Mouse (Mus musculus): ENCODE data around the gene Bub3. TPM values are rescaled to one million over a fixed set of nuclear protein-coding genes. Genes with fewer than 3 reads are reported as not detected.

The Bub3 gene
- polyA plus RNA-seq, 1 experiment, result 88.3 TPM

DNA sequence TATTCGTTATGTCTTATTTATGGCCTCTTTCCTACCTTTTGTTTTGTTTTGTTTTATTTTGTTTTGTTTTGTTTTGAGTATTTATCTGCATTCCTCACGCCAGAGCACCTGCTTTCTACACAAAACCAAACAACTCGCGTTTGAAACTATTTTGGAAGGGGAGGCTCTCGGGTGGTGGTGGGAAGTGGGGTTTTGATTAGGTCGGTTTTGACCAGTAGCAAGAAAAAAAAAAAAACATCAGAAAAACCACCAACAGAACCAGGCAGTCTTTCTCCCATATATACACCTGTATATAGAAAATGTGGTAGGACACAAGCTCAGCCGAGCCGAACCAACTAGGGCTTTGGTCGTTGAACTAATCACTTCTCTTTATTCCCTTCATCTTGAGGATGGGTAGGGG, 3.9 kb upstream of the Bub3 start:
- H3K4me1 ChIP-seq (ENCODE audit: control insufficient read depth, insufficient read depth, low read length), result peaks cover under 1% of the 10 kb centered on the region; the same call in 1 of the 2 replicates
- H3K27ac ChIP-seq (ENCODE audit: insufficient read depth, low read depth, low read length), result no peak overlapping the region
- H3K4me3 ChIP-seq (ENCODE audit: insufficient read depth, low read length), result peak overlapping the region; percentile 47
- TF ChIP-seq POLR2A (IDR thresholded peaks at IDR 0.05; ENCODE audit: borderline replicate concordance, low read depth, low read length) (no peak), CTCF (IDR thresholded peaks at IDR 0.05; ENCODE audit: low read depth, low read length) (no peak)

DNA sequence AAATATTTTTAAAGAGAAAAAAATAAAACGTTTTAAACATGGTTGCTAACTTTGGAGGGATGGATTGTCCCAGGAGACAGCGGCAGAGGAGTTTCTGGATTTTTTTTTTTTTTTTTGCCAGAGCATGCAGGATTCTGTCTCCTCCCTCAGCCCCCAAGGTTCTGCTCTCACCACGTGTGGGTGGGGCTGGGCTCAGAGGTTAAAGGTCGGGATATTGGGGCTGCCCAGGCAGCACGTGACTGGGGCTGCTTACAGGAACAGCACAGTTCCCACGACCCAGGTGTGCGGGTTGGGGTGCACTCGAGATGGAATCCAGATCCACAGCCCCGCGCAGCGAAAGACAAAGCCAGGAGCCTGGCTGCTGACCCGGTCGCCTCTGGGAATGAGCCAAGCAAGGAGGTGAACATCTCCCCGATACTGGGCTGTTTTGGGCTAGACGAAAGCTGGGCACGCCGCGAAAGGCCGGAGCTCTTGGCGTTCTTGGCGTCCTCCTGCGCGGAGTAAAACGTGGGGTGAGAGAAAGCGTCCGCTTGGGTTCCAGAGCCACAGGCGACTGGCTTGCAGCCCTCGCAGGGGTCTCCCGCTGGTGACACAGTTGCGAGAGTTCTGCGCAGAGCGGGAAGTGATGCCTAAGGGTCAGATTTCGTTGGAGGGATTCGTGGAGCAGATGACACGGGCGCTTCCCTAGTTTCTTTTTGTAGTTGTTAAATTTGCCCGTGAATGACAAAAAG, 3.3 kb upstream of the Bub3 start:
- no peak for TF ChIP-seq CTCF (IDR thresholded peaks at IDR 0.05; ENCODE audit: low read depth, low read length)
- no peak for TF ChIP-seq POLR2A (IDR thresholded peaks at IDR 0.05; ENCODE audit: borderline replicate concordance, low read depth, low read length)
- peak overlapping the region; percentile 33 for H3K4me3 ChIP-seq (ENCODE audit: insufficient read depth, low read length)
- H3K27ac ChIP-seq (ENCODE audit: insufficient read depth, low read depth, low read length), result no peak overlapping the region
- peaks cover 3% of the 10 kb centered on the region for H3K4me1 ChIP-seq (ENCODE audit: control insufficient read depth, insufficient read depth, low read length)

DNA sequence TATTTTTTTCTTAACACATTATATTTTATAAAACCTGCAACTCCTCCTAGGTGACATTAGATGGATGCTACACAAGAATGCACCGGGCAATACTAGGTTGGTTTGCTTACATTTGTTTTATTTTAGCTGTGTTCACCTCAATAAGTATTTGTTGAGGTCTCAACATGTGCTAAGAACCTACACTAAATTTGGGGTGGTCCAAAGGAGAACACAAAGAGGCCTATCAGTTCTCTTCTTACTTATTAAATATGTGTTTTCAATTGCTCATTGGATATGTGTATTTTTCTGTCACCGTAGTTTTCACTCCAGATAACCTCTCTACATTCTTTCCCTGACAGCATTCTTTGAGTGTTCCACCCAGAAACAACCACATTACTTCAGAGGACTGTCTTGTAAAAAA, 2.3 kb upstream of the Bub3 start:
- Histone ChIP-seq H3K4me1 (ENCODE audit: control insufficient read depth, insufficient read depth, low read length) (peaks cover 3% of the 10 kb centered on the region), H3K4me3 (ENCODE audit: insufficient read depth, low read length) (no peak overlapping the region), H3K27ac (ENCODE audit: insufficient read depth, low read depth, low read length) (no peak overlapping the region)
- TF ChIP-seq POLR2A (IDR thresholded peaks at IDR 0.05; ENCODE audit: borderline replicate concordance, low read depth, low read length), result no peak
- TF ChIP-seq CTCF (IDR thresholded peaks at IDR 0.05; ENCODE audit: low read depth, low read length), result no peak

DNA sequence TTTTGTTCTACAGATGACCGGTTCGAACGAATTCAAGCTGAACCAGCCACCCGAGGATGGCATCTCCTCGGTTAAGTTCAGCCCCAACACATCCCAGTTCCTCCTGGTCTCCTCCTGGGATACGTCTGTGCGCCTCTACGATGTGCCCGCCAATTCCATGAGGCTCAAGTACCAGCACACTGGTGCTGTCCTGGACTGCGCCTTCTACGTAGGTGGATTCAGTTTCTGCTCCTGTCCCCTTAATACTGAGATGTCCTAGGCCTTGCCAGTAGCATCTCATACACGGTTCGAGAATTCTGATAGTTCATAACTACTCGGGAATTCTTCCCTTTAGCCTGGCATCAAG, 648 bp downstream of the Bub3 start:
- H3K27ac ChIP-seq (ENCODE audit: insufficient read depth, low read depth, low read length), result peak overlapping the region; percentile 83
- TF ChIP-seq POLR2A (IDR thresholded peaks at IDR 0.05; ENCODE audit: borderline replicate concordance, low read depth, low read length) (no peak), CTCF (IDR thresholded peaks at IDR 0.05; ENCODE audit: low read depth, low read length) (no peak)
- peak overlapping the region; percentile 73 for H3K4me3 ChIP-seq (ENCODE audit: insufficient read depth, low read length)
- H3K4me1 ChIP-seq (ENCODE audit: control insufficient read depth, insufficient read depth, low read length), result peaks cover 3% of the 10 kb centered on the region

DNA sequence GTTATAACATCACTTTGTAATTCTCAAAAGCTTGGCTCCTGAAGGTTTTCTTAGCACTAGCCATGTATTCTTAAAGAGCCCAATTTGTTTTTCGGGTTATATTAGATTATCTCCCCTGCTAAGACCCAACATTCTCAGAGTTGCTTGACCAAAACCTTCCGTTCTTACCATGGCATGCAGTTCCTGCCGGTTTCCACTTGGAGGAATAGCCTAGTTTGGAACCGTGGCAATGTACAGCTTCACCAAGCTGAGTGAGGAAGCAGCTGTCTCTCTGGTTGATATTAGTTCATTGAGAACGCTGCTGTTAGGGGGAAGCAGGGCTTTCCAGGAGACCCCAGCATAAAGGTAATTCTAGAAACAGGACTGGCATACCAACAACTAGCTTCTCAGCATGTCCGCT, 15.2 kb downstream of the Bub3 start:
- TF ChIP-seq POLR2A (IDR thresholded peaks at IDR 0.05; ENCODE audit: borderline replicate concordance, low read depth, low read length) (no peak), CTCF (IDR thresholded peaks at IDR 0.05; ENCODE audit: low read depth, low read length) (no peak)

DNA sequence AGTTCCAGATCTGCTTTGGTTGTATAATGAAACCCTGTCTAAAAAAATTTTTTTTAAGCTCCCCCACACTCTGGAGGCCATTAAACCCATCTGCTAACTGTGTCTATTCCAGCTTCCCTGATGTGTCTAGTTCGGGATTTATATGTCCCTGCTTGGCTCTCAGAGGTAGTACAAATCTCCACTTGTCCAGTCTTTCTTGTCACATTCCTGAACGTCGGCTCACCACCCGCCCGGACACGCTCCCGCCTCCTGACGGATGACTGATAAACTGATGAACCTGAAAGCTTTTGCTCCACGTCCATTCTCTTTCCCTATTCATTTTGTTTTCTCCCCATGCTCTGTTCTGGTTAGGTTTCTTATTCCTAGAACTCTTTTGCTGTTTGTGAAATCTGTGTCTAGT, 22.2 kb downstream of the Bub3 start:
- Histone ChIP-seq H3K4me1 (ENCODE audit: control insufficient read depth, insufficient read depth, low read length) (no peaks in the 10 kb centered on the region), H3K27ac (ENCODE audit: insufficient read depth, low read depth, low read length) (no peak overlapping the region), H3K4me3 (ENCODE audit: insufficient read depth, low read length) (no peak overlapping the region)
- TF ChIP-seq POLR2A (IDR thresholded peaks at IDR 0.05; ENCODE audit: borderline replicate concordance, low read depth, low read length) (no peak), CTCF (IDR thresholded peaks at IDR 0.05; ENCODE audit: low read depth, low read length) (no peak)

More for the DNA sequence above, 15.2 kb downstream of the Bub3 start:
- no peaks in the 10 kb centered on the region for H3K4me1 ChIP-seq (ENCODE audit: control insufficient read depth, insufficient read depth, low read length)
- H3K27ac ChIP-seq (ENCODE audit: insufficient read depth, low read depth, low read length), result no peak overlapping the region
- no peak overlapping the region for H3K4me3 ChIP-seq (ENCODE audit: insufficient read depth, low read length)

DNA sequence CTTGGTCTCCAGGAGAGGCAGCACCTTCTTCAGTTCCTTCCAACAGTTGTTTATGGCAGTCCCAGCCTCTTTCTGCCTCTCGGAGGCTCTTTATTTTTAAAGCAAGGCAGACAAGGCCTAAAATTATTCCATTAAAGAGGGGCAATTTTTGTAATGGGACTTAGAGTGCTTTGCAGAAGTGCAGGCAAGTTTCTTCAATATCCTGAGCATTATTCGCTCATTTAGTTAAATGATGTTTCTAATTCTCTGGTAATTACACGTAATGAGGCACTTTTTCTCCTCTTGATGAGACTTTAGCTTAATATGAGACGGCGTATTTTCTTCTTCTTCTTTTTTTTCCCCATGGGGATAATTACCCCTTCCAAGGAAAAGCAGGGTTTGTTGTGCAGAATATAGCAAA, 25.5 kb downstream of the Bub3 start:
- Histone ChIP-seq H3K4me3 (ENCODE audit: insufficient read depth, low read length) (no peak overlapping the region), H3K27ac (ENCODE audit: insufficient read depth, low read depth, low read length) (no peak overlapping the region), H3K4me1 (ENCODE audit: control insufficient read depth, insufficient read depth, low read length) (no peaks in the 10 kb centered on the region)
- no peak for TF ChIP-seq CTCF (IDR thresholded peaks at IDR 0.05; ENCODE audit: low read depth, low read length)
- no peak for TF ChIP-seq POLR2A (IDR thresholded peaks at IDR 0.05; ENCODE audit: borderline replicate concordance, low read depth, low read length)

DNA sequence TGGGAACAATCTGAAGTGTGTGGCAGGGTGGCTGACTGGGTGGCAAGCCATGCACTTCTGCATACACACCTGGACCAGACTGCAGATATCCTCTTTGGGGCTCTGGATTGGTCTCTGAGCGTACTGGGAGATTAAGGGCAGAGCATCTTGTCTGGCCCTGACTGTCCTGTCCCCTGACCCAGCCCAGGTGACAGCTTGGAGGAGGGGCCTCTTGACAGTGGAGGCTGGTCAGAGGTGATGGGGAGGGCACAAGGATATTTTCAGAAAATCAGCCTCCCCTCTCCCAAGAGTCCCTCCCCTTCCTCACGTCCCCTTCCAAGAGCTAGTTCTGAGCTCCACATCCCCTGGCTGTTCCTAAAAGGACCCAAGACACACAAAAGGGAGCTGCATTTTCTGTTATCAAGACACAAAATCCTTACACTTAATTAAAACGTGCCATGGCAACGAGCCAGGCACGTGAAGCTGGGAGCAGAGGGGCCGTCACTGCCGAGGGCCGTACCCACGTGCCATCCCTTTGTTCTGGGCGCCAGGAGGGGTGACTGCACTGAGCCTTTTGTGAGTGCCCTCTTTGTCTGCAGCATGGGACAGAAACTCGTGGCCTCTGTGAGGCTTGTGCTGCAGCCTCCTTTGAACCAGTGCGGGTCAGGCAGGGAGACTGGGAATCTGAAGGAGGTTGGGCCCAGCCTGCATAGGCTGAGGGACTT, 37.9 kb downstream of the Bub3 start:
- Histone ChIP-seq H3K27ac (ENCODE audit: insufficient read depth, low read depth, low read length) (no peak overlapping the region), H3K4me1 (ENCODE audit: control insufficient read depth, insufficient read depth, low read length) (no peaks in the 10 kb centered on the region), H3K4me3 (ENCODE audit: insufficient read depth, low read length) (no peak overlapping the region)
- no peak for TF ChIP-seq POLR2A (IDR thresholded peaks at IDR 0.05; ENCODE audit: borderline replicate concordance, low read depth, low read length)
- TF ChIP-seq CTCF (IDR thresholded peaks at IDR 0.05; ENCODE audit: low read depth, low read length), result no peak

DNA sequence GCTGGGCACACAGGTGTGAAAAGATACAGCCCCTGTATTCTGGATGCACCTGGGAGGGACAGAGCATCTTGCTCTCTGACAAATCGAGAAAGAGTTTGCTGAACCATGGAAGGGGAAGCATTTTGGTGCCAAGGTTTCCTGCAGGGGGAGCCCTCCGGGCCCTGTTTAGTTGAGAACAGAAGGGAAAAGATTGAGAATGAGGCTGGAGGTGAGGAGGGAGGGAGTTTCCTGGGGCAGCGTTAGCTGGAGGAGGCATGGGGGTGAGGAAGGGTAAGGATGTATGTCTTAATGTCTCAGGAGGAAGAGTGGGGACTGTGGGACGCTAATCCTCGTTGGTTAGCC, 38.4 kb downstream of the Bub3 start:
- no peak overlapping the region for H3K27ac ChIP-seq (ENCODE audit: insufficient read depth, low read depth, low read length)
- TF ChIP-seq CTCF (IDR thresholded peaks at IDR 0.05; ENCODE audit: low read depth, low read length), result 0 out of 2 replicates have a peak, but pooled peaks have one; percentile 16
- no peak for TF ChIP-seq POLR2A (IDR thresholded peaks at IDR 0.05; ENCODE audit: borderline replicate concordance, low read depth, low read length)
- no peak overlapping the region for H3K4me3 ChIP-seq (ENCODE audit: insufficient read depth, low read length)
- no peaks in the 10 kb centered on the region for H3K4me1 ChIP-seq (ENCODE audit: control insufficient read depth, insufficient read depth, low read length)

DNA sequence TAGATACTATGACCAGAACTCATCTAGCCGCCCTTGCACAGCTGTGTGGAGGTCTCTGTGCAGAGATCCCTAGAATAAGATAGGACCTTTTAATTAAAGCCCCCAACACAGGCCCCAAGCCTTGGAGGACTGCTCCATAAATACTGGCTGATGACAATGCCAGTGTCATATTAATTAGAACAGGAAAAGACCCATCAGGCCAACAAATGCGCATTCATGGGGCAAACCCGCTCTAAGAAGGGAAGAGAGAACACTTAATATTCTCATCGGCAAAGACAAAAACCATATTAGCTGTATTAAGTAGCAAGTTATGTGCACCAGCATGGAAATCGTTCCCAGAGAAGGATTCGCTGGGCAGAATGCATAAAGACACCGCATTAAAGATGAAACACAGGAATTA, 42.1 kb downstream of the Bub3 start:
- H3K4me3 ChIP-seq (ENCODE audit: insufficient read depth, low read length), result no peak overlapping the region
- TF ChIP-seq POLR2A (IDR thresholded peaks at IDR 0.05; ENCODE audit: borderline replicate concordance, low read depth, low read length) (no peak), CTCF (IDR thresholded peaks at IDR 0.05; ENCODE audit: low read depth, low read length) (no peak)
- H3K27ac ChIP-seq (ENCODE audit: insufficient read depth, low read depth, low read length), result no peak overlapping the region
- H3K4me1 ChIP-seq (ENCODE audit: control insufficient read depth, insufficient read depth, low read length), result no peaks in the 10 kb centered on the region

Measured in bone marrow macrophage, adult 2 months (primary cell).